Mouse (Mus musculus) kidney, embryonic 14.5 days (tissue): ENCODE results near the gene Foxn3. TPM values are rescaled to one million over a fixed set of nuclear protein-coding genes. Genes with fewer than 3 reads are reported as not detected.

ENCODE experiments used
- ATAC-seq: fragments of 200-750 bp; cut with Nextera tagmentation; 2 replicates; pipeline ENCODE4 v1.8.0; 2017; ENCODE audit warnings: moderate number of reproducible peaks, mild to moderate bottlenecking, moderate TSS enrichment, moderate library complexity; ENCODE audit not compliant: low FRiP score, low TSS enrichment
- H3K27ac ChIP-seq: fragments of 300-500 bp; sonication (generic); 2 replicates; pipeline ENCODE4 v1.5.1; 2014; ENCODE audit warnings: low read depth, mild to moderate bottlenecking, low read length, moderate library complexity, mixed read lengths
- H3K27me3 ChIP-seq: fragments of 300-500 bp; sonication (generic); 2 replicates; pipeline ENCODE4 v1.6.1; 2014; ENCODE audit warnings: mild to moderate bottlenecking, low read length; ENCODE audit not compliant: control insufficient read depth, insufficient read depth
- H3K36me3 ChIP-seq: fragments of 300-500 bp; sonication (generic); 2 replicates; pipeline ENCODE4 v1.6.1; 2014; ENCODE audit warnings: low read length, mixed read lengths; ENCODE audit not compliant: control insufficient read depth, insufficient read depth
- H3K4me1 ChIP-seq: fragments of 300-500 bp; sonication (generic); 2 replicates; pipeline ENCODE4 v1.6.1; 2014; ENCODE audit warnings: low read length, mixed read lengths; ENCODE audit not compliant: control insufficient read depth, insufficient read depth
- H3K4me2 ChIP-seq: fragments of 300-500 bp; sonication (generic); replicated peaks from 2 replicates; pipeline ENCODE4 v1.6.1; 2014; ENCODE audit warnings: low read depth, mild to moderate bottlenecking, low read length
- H3K4me3 ChIP-seq: fragments of 300-500 bp; sonication (generic); 2 replicates; pipeline ENCODE4 v1.5.1; 2014; ENCODE audit warnings: mild to moderate bottlenecking, low read length
- H3K9ac ChIP-seq: fragments of 300-500 bp; sonication (generic); 2 replicates; pipeline ENCODE4 v1.6.1; 2014; ENCODE audit warnings: low read depth, mild to moderate bottlenecking, low read length, moderate library complexity
- H3K9me3 ChIP-seq: fragments of 300-500 bp; sonication (generic); 2 replicates; pipeline ENCODE4 v1.6.1; 2016; ENCODE audit warnings: low read length; ENCODE audit not compliant: control insufficient read depth
- WGBS: fragments of 180-500 bp; shearing (Covaris S2); extraction: QIAGEN DNeasy Blood & Tissue Kit; methylation state at CpG from one replicate; pipeline ENCODE4 v1.1.7; 2014; 5-methylcytosine and 5-hydroxymethylcytosine counted together
- polyA plus RNA-seq: library from polyadenylated mRNA; unstranded; fragments of >200 nt; fragmentation: Nextera tagmentation; extraction: Ambion mirVana; gene quantifications from 2 replicates; pipeline ENCODE4 v1.2.1, GENCODE M21; 2014

The Foxn3 gene
- polyA plus RNA-seq, 1 experiment from 2014 or later = 70.2 TPM

DNA sequence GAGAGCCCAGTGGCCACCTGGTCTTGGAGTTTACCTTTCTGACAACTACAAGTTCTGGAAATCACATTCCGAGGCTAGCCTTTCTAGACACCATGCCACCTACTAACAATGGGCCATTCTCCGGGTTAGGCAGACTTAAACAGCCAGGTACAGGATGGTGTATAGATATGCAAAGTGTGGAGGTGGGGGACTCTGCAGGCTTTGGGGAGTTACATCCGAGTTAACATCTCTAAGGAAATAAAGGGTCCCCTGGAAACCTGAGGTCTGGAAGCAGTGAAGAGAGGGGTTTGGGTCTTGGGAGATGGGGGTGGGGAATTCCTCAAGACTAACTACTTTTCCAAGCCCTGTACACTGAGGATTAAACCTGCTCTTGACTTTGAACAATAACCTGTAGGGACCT lies 150.9 kb downstream of the Foxn3 start:
- no peaks in the 10 kb centered on the region for H3K4me1 ChIP-seq
- H3K27ac ChIP-seq = no peak overlapping the region
- WGBS = 49% methylated on average over 3 of the region's 3 CpGs
- H3K4me2 ChIP-seq = no peak overlapping the region
- H3K36me3 ChIP-seq = no peaks in the 10 kb centered on the region
- no peak overlapping the region for H3K4me3 ChIP-seq
- no peaks in the 10 kb centered on the region for H3K27me3 ChIP-seq
- no peak for ATAC-seq
- no peaks in the 10 kb centered on the region for H3K9me3 ChIP-seq
- H3K9ac ChIP-seq = no peak overlapping the region

- Histone ChIP-seq H3K4me1 (no peaks in the 10 kb centered on the region), H3K27ac (no peak overlapping the region), H3K27me3 (no peaks in the 10 kb centered on the region), H3K36me3 (no peaks in the 10 kb centered on the region), H3K4me2 (no peak overlapping the region), H3K4me3 (no peak overlapping the region), H3K9me3 (no peaks in the 10 kb centered on the region), H3K9ac (no peak overlapping the region)
- WGBS = 42% methylated on average over 7 of the region's 7 CpGs
- no peak; the same call in 1 of the 2 replicates for ATAC-seq
Measured at GRCm38 (mm10) chr12:99412034-99412433, 151.3 kb downstream of the Foxn3 start.

GRCm38 (mm10) chr12:99408651-99409050 lies 154.7 kb downstream of the Foxn3 start:
- 63% methylated on average over 3 of the region's 3 CpGs for WGBS
- ATAC-seq = no peak
- H3K4me2 ChIP-seq = no peak overlapping the region
- H3K9ac ChIP-seq = no peak overlapping the region
- peaks cover 1% of the 10 kb centered on the region; the same call in 1 of the 2 replicates for H3K9me3 ChIP-seq
- H3K27ac ChIP-seq = no peak overlapping the region
- no peak overlapping the region for H3K4me3 ChIP-seq
- H3K36me3 ChIP-seq = no peaks in the 10 kb centered on the region
- no peaks in the 10 kb centered on the region for H3K4me1 ChIP-seq
- H3K27me3 ChIP-seq = no peaks in the 10 kb centered on the region

DNA sequence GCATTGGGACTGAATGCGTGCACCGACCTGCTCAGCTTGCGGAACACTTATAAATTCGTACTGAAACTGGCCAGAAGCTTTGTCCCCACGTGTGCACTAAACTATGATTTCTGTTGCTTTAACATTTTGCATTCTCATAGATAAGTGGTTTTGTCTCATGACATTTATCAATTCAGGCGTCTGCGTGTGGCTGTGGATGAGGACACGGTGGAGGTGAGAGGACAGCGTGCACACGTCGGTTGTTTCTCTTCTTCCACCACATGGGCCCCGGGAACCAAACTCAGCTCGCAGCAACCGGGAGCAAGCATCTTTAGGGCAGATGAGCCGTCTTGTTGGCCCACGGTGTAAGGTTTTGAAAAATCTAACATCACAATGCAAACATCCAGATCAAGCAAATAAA lies 155.3 kb downstream of the Foxn3 start:
- no peaks in the 10 kb centered on the region for H3K4me1 ChIP-seq
- H3K27ac ChIP-seq = no peak overlapping the region
- 92% methylated on average over 16 of the region's 16 CpGs for WGBS
- H3K9me3 ChIP-seq = peaks cover 5% of the 10 kb centered on the region; the same call in 1 of the 2 replicates
- no peaks in the 10 kb centered on the region for H3K27me3 ChIP-seq
- no peak overlapping the region for H3K4me2 ChIP-seq
- no peaks in the 10 kb centered on the region for H3K36me3 ChIP-seq
- ATAC-seq = no peak
- H3K9ac ChIP-seq = no peak overlapping the region
- H3K4me3 ChIP-seq = no peak overlapping the region

DNA sequence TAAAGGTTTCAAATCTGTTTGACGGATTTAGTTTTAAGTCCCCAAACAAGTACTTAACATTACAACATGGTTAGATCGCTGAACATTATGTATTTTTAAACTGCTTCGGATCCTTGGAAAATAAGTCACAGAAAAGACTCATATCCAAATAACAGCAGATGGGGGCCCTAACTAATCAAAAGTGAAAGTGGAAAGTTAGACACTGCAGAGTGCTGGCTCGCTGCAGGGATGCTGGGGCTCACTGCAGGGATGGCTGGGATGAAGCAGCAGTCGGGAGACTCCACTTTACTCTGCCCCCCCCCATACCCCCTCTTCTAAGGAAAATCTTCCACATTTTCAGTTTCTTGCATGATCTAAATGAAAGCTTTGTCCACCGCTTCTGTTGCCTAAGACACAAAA lies 156.1 kb downstream of the Foxn3 start:
- Histone ChIP-seq H3K27ac (no peak overlapping the region), H3K4me3 (no peak overlapping the region), H3K9ac (no peak overlapping the region), H3K4me2 (peak overlapping the region; percentile 21), H3K36me3 (no peaks in the 10 kb centered on the region), H3K4me1 (no peaks in the 10 kb centered on the region), H3K27me3 (no peaks in the 10 kb centered on the region), H3K9me3 (peaks cover 10% of the 10 kb centered on the region; the same call in 1 of the 2 replicates)
- 76% methylated on average over 6 of the region's 6 CpGs for WGBS
- ATAC-seq = no peak

DNA sequence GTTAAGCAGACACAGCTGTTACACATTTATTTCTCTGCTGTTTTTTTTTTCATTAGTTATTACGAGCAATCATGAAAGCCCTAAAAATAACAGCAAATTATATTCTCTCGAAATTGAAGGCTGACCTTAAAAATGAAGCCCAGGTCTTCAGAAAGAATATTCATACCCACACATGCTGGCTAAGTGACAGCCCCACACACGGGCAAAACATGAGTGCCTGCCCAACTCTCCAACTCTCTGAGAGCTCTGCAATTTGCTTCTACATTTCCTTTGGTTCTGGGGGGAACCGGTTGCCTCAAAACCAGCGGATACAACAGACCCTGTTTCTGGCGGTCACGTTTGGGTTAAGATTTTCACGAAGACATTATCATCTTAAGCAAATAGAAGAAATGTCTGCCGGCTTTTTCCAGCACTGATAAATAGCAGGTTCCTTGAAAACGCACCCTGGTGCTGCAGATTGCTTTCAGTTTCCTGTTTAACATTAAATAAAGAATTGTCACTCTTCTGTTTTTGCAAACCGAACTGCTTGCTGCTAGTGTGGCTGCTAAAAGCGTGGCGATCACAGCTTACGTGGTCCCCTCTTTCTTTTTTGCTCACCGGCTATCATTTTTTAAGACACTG lies 156.6 kb downstream of the Foxn3 start:
- Histone ChIP-seq H3K4me1 (no peaks in the 10 kb centered on the region), H3K36me3 (no peaks in the 10 kb centered on the region), H3K4me2 (peak overlapping the region; percentile 21), H3K9me3 (peaks cover 10% of the 10 kb centered on the region; the same call in 1 of the 2 replicates), H3K27me3 (no peaks in the 10 kb centered on the region), H3K4me3 (no peak overlapping the region), H3K9ac (no peak overlapping the region), H3K27ac (no peak overlapping the region)
- 63% methylated on average over 15 of the region's 15 CpGs for WGBS
- ATAC-seq = no peak

GRCm38 (mm10) chr12:99406254-99406653 lies 157.1 kb downstream of the Foxn3 start:
- H3K9ac ChIP-seq = no peak overlapping the region
- H3K9me3 ChIP-seq = peaks cover 10% of the 10 kb centered on the region; the same call in 1 of the 2 replicates
- H3K27ac ChIP-seq = 0 out of 2 replicates have a peak overlapping the region, but pooled peaks have one; percentile 19
- H3K4me1 ChIP-seq = no peaks in the 10 kb centered on the region
- H3K36me3 ChIP-seq = no peaks in the 10 kb centered on the region
- H3K27me3 ChIP-seq = no peaks in the 10 kb centered on the region
- ATAC-seq = peak; percentile 78; the same call in 1 of the 2 replicates
- no peak overlapping the region for H3K4me3 ChIP-seq
- 17% methylated on average over 9 of the region's 9 CpGs for WGBS
- no peak overlapping the region for H3K4me2 ChIP-seq

GRCm38 (mm10) chr12:99405401-99405800 lies 158.0 kb downstream of the Foxn3 start:
- H3K36me3 ChIP-seq = no peaks in the 10 kb centered on the region
- H3K4me2 ChIP-seq = no peak overlapping the region
- no peaks in the 10 kb centered on the region for H3K4me1 ChIP-seq
- H3K27ac ChIP-seq = no peak overlapping the region
- no peak for ATAC-seq
- H3K4me3 ChIP-seq = no peak overlapping the region
- H3K27me3 ChIP-seq = no peaks in the 10 kb centered on the region
- H3K9ac ChIP-seq = no peak overlapping the region
- WGBS = 85% methylated on average over 4 of the region's 4 CpGs
- H3K9me3 ChIP-seq = peaks cover 10% of the 10 kb centered on the region; the same call in 1 of the 2 replicates

DNA sequence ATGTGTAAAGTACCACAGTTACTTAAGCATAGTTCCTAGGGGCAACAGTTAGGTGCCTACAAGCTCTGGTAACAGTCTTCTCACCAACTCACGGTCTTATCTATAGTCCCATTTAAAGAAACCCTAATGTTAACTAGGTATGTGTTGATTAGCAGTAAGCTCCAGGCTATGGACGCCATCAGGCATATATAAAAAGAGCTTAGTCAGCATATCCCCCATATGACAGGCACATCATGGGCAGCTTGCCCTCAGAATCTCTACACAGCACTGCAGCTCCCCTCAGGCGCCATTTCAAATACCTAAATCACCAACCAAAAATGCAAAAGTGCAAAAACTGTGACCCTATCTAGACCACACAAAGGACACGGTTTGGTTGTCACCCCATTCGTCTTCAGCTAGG lies 160.4 kb downstream of the Foxn3 start:
- 94% methylated on average over 5 of the region's 5 CpGs for WGBS
- Histone ChIP-seq H3K9ac (no peak overlapping the region), H3K4me1 (no peaks in the 10 kb centered on the region), H3K9me3 (peaks cover 10% of the 10 kb centered on the region; the same call in 1 of the 2 replicates), H3K27ac (no peak overlapping the region), H3K4me3 (no peak overlapping the region), H3K4me2 (no peak overlapping the region), H3K27me3 (no peaks in the 10 kb centered on the region), H3K36me3 (no peaks in the 10 kb centered on the region)
- ATAC-seq = no peak
